Mouse (Mus musculus) hindbrain, embryonic 15.5 days (tissue): ENCODE results near the gene Klk1b3. TPM values are rescaled to one million over a fixed set of nuclear protein-coding genes. Genes with fewer than 3 reads are reported as not detected.
"Not testable (repeated sequence)": the region's sequence is repeated elsewhere in the genome, so short reads cannot be mapped to it uniquely, and the experiment has no call there.

Experiments
- ATAC-seq: fragments of 200-750 bp; cut with Nextera tagmentation; 2 replicates; pipeline ENCODE4 v1.8.0; 2017; ENCODE audit warnings: low read depth, moderate number of reproducible peaks, moderate TSS enrichment; ENCODE audit not compliant: low FRiP score
- H3K27ac ChIP-seq: fragments of 300-500 bp; sonication (generic); replicated peaks from 2 replicates; pipeline ENCODE4 v1.5.1; 2015; ENCODE audit warnings: mild to moderate bottlenecking, inconsistent platforms
- H3K27me3 ChIP-seq: fragments of 300-500 bp; sonication (generic); 2 replicates; pipeline ENCODE4 v1.6.1; 2015; ENCODE audit warnings: control low read depth, inconsistent platforms
- H3K36me3 ChIP-seq: fragments of 300-500 bp; sonication (generic); 2 replicates; pipeline ENCODE4 v1.6.1; 2015; ENCODE audit warnings: control low read depth, inconsistent platforms
- H3K4me1 ChIP-seq: fragments of 300-500 bp; sonication (generic); replicated peaks from 2 replicates; pipeline ENCODE4 v1.6.1; 2015; ENCODE audit warnings: control low read depth, inconsistent platforms
- H3K4me2 ChIP-seq: fragments of 300-500 bp; sonication (generic); 2 replicates; pipeline ENCODE4 v1.6.1; 2015; ENCODE audit warnings: moderate library complexity, mild to moderate bottlenecking, inconsistent platforms
- H3K4me3 ChIP-seq: fragments of 300-500 bp; sonication (generic); 2 replicates; pipeline ENCODE4 v1.5.1; 2015; ENCODE audit warnings: mild to moderate bottlenecking, inconsistent platforms
- H3K9ac ChIP-seq: fragments of 300-500 bp; sonication (generic); 2 replicates; pipeline ENCODE4 v1.6.1; 2015; ENCODE audit warnings: inconsistent platforms
- H3K9me3 ChIP-seq: fragments of 300-500 bp; sonication (generic); 2 replicates; pipeline ENCODE4 v1.6.1; 2016; ENCODE audit warnings: control low read depth, inconsistent platforms
- WGBS: fragments of 180-500 bp; shearing (Covaris S2); methylation state at CpG from one replicate; pipeline ENCODE4 v1.1.7; 2015; 5-methylcytosine and 5-hydroxymethylcytosine counted together
- polyA plus RNA-seq: library from polyadenylated mRNA; unstranded; fragments of >200 nt; fragmentation: Nextera tagmentation; extraction: Ambion mirVana; gene quantifications from 2 replicates; pipeline ENCODE4 v1.2.1, GENCODE M21; 2015

Gene Klk1b3
- polyA plus RNA-seq: not detected in 2 replicates

DNA sequence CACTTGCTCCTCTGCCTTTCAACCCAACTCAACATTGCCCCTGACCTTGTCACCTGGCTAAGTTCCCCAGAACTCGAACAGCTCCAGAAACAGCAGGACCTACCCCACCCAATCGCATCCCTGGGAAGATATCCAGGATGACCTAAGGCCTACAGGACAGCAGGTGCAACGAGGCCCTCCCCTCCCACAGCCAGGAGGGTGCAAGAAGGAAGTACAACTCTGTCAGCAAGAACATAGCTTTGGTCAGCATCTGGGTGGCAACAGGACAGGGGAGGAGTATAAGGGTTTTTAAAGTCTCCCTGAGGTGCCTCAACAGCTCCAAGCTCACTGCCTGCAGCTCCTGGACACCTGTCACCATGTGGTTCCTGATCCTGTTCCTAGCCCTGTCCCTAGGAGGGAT, at the start of gene Klk1b3:
Gene Klk1b3 (plus strand): TSS at position 301 of the 400 bp plus-strand sequence.
- no peak within 1 kb of the TSS for H3K4me2 ChIP-seq
- no peaks in the 10 kb centered on the region for H3K27me3 ChIP-seq
- no peak within 1 kb of the TSS for H3K27ac ChIP-seq
- H3K9ac ChIP-seq: no peak within 1 kb of the TSS
- H3K9me3 ChIP-seq: no peaks in the 10 kb centered on the region
- no peaks in the 10 kb centered on the region for H3K4me1 ChIP-seq
- no peaks in the 10 kb centered on the region for H3K36me3 ChIP-seq
- 63% methylated on average over 3 of the region's 3 CpGs for WGBS
- ATAC-seq: no peak
- no peak within 1 kb of the TSS for H3K4me3 ChIP-seq

- Histone ChIP-seq H3K9ac (no peak overlapping the region), H3K36me3 (no peaks in the 10 kb centered on the region), H3K4me2 (no peak overlapping the region), H3K4me1 (no peaks in the 10 kb centered on the region), H3K9me3 (no peaks in the 10 kb centered on the region), H3K27me3 (no peaks in the 10 kb centered on the region), H3K4me3 (no peak overlapping the region), H3K27ac (no peak overlapping the region)
- 44% methylated on average over 9 of the region's 9 CpGs for WGBS
- ATAC-seq: no peak
Observed at GRCm38 (mm10) chr7:44179299-44180045, 18.5 kb upstream of the Klk1b3 start.

DNA sequence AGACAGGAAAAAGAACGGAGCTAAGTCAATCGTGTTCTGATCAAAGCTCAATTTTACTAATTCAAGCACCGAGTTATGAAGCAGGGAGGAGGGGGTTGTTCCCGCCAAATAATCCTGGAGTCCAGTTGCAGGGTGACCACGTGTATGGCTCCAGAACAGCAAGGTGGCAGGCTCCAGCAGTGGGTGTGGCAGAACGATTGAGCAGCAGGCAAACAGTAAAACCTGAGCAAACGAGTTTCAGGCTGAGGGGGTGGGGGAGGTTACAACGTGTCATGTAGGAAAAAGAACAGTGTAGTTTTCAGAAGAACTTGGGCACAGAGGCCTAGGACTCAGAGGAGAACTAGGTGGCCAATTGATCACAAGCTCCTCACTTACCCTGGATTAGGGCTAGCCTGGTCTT, 11.5 kb upstream of the Klk1b3 start:
- WGBS: 75% methylated on average over 8 of the region's 8 CpGs
- not testable (repeated sequence) for ATAC-seq

GRCm38 (mm10) chr7:44187936-44188335, 10.1 kb upstream of the Klk1b3 start, which contains the start of gene Klk1b24:
Klk1b24 (plus strand) TSS chr7:44188236.
- H3K36me3 ChIP-seq, H3K4me2 ChIP-seq, H3K4me1 ChIP-seq, H3K27me3 ChIP-seq, H3K9ac ChIP-seq, H3K4me3 ChIP-seq, H3K9me3 ChIP-seq, ATAC-seq, H3K27ac ChIP-seq: not testable (repeated sequence)

More for the DNA sequence above, 11.5 kb upstream of the Klk1b3 start:
- H3K27me3 ChIP-seq, H3K9ac ChIP-seq, H3K4me3 ChIP-seq, H3K9me3 ChIP-seq, H3K36me3 ChIP-seq, H3K27ac ChIP-seq, H3K4me2 ChIP-seq, H3K4me1 ChIP-seq: not testable (repeated sequence)

- H3K9ac ChIP-seq, H3K9me3 ChIP-seq, H3K4me1 ChIP-seq, H3K27me3 ChIP-seq, H3K27ac ChIP-seq, H3K4me2 ChIP-seq, ATAC-seq, H3K36me3 ChIP-seq, H3K4me3 ChIP-seq: not testable (repeated sequence)
- 88% methylated on average over 1 of the region's 1 CpGs for WGBS
Observed at GRCm38 (mm10) chr7:44193466-44193865, 4.5 kb upstream of the Klk1b3 start.

DNA sequence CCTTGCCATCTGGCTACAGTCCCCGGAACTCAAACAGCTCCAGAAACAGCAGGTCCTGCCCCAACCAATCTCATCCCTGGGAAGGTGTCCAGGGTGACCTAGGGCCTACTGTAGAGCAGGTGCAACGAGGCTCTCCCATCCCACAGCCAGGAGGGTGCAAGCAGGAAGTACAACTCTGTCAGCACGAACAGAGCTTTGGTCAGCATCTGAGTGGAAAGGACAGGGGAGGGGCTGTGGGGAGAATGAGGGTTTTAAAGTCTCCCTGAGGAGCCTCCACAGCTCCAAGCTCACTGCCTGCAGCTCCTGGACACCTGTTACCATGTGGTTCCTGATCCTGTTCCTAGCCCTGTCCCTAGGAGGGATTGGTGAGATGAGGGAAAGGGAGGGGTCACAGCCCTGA, 9.1 kb downstream of the Klk1b3 start, which contains the start of gene Klk1b4:
Gene Klk1b4 (plus strand): TSS at position 301 of the 400 bp plus-strand sequence.
- 60% methylated on average over 3 of the region's 3 CpGs for WGBS
- not testable (repeated sequence) for H3K9ac ChIP-seq, ATAC-seq, H3K4me2 ChIP-seq, H3K36me3 ChIP-seq, H3K4me3 ChIP-seq, H3K4me1 ChIP-seq, H3K27ac ChIP-seq, H3K9me3 ChIP-seq, H3K27me3 ChIP-seq

- no peaks in the 10 kb centered on the region for H3K9me3 ChIP-seq
- no peaks in the 10 kb centered on the region for H3K36me3 ChIP-seq
- no peak overlapping the region for H3K4me2 ChIP-seq
- H3K27ac ChIP-seq: no peak overlapping the region
- H3K4me3 ChIP-seq: no peak overlapping the region
- 77% methylated on average over 3 of the region's 3 CpGs for WGBS
- ATAC-seq: no peak
- H3K9ac ChIP-seq: no peak overlapping the region
- no peaks in the 10 kb centered on the region for H3K4me1 ChIP-seq
- no peaks in the 10 kb centered on the region for H3K27me3 ChIP-seq
Observed at GRCm38 (mm10) chr7:44208307-44208706, 10.3 kb downstream of the Klk1b3 start.

GRCm38 (mm10) chr7:44215645-44216044, 17.7 kb downstream of the Klk1b3 start, which contains the start of gene Klk1b5:
Klk1b5 (plus strand) TSS chr7:44215945.
- Histone ChIP-seq H3K36me3 (no peaks in the 10 kb centered on the region), H3K9me3 (no peaks in the 10 kb centered on the region), H3K27me3 (no peaks in the 10 kb centered on the region), H3K9ac (no peak within 1 kb of the TSS), H3K4me3 (no peak within 1 kb of the TSS), H3K27ac (no peak within 1 kb of the TSS), H3K4me2 (no peak within 1 kb of the TSS), H3K4me1 (no peaks in the 10 kb centered on the region)
- 97% methylated on average over 1 of the region's 1 CpGs for WGBS
- ATAC-seq: no peak

DNA sequence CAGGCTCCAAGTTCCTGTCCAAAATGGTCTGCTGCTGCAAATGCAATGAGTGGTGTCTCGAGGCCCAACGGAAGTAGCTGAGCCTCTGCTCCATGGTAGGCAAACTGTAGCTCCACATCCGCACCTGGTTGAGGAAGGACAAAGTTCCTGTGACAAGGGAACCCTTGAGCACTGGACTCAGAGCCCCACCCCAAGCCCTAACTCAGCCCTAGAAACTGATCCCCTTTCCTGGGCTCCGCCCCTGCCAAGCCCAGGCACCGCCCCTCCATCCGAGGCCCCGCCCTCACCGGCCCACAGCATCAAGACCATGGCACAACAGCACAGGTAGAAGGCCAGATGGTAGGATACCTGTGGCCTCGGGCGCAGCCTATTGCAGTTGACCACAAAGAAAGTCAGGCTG, 23.6 kb downstream of the Klk1b3 start:
- H3K9me3 ChIP-seq, H3K4me3 ChIP-seq, ATAC-seq, H3K27ac ChIP-seq, H3K27me3 ChIP-seq, H3K36me3 ChIP-seq, H3K9ac ChIP-seq, H3K4me1 ChIP-seq, H3K4me2 ChIP-seq: not testable (repeated sequence)
- 78% methylated on average over 10 of the region's 10 CpGs for WGBS

DNA sequence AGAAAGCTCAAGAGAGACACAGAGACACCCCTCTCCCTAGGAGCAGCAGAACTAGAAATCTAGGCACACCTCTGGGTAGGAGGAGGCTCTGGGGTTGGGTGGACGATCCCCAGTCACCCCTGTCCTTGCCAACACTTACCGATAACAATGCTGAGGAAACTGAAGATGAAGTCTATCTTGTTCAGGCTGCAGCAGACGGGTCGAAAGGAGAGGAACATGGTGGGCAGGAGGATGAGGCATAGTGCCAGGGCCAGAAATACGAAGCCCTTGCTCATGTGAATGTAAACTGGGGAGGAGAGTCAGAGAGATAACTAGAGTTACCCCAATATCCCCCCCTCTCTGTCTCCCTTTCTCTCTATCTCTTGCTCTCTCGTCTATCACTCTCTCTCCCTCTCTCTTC, 24.3 kb downstream of the Klk1b3 start:
- not testable (repeated sequence) for H3K4me1 ChIP-seq, H3K9me3 ChIP-seq, H3K36me3 ChIP-seq, H3K27ac ChIP-seq, ATAC-seq, H3K4me3 ChIP-seq, H3K4me2 ChIP-seq, H3K27me3 ChIP-seq, H3K9ac ChIP-seq
- 77% methylated on average over 6 of the region's 6 CpGs for WGBS

DNA sequence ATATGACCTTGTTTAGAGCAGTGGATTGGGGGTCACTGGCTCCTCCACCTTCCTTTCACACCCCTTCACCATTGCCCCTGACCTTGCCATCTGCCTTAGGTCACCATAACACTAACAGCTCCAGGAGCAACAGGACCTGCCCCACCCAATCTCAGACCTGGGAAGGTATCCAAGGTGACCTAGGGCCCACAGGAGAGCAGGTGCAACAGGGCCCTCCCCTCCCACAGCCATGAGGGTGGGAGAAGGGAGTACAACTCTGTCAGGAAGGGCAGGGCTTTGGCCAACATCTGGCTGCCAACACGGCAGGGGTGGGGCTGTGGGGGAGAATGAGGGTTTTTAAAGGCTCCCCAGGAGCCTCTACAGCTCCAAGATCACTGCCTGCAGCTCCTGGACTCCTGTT, 27.1 kb downstream of the Klk1b3 start, which contains the start of gene Klk1:
Gene Klk1 (plus strand): TSS at position 285 of the 400 bp plus-strand sequence.
- H3K9me3 ChIP-seq: no peaks in the 10 kb centered on the region
- H3K9ac ChIP-seq: no peak within 1 kb of the TSS
- H3K27me3 ChIP-seq: no peaks in the 10 kb centered on the region
- no peak within 1 kb of the TSS for H3K27ac ChIP-seq
- H3K4me1 ChIP-seq: no peaks in the 10 kb centered on the region
- H3K4me2 ChIP-seq: no peak within 1 kb of the TSS
- no peak within 1 kb of the TSS for H3K4me3 ChIP-seq
- H3K36me3 ChIP-seq: no peaks in the 10 kb centered on the region
- ATAC-seq: no peak
- WGBS: 43% methylated on average over 1 of the region's 1 CpGs

GRCm38 (mm10) chr7:44235909-44236308, 37.9 kb downstream of the Klk1b3 start, which contains the start of gene Gm36864:
Gm36864 (plus strand) TSS chr7:44236177.
- Histone ChIP-seq H3K27ac (no peak within 1 kb of the TSS), H3K4me2 (no peak within 1 kb of the TSS), H3K36me3 (no peaks in the 10 kb centered on the region), H3K4me3 (no peak within 1 kb of the TSS), H3K9me3 (no peaks in the 10 kb centered on the region), H3K9ac (no peak within 1 kb of the TSS), H3K27me3 (no peaks in the 10 kb centered on the region), H3K4me1 (no peaks in the 10 kb centered on the region)
- no peak for ATAC-seq
- 88% methylated on average over 3 of the region's 3 CpGs for WGBS

- no peaks in the 10 kb centered on the region for H3K4me1 ChIP-seq
Observed at GRCm38 (mm10) chr7:44239913-44240312, 41.9 kb downstream of the Klk1b3 start.

More at GRCm38 (mm10) chr7:44239913-44240312, 41.9 kb downstream of the Klk1b3 start:
- Histone ChIP-seq H3K4me3 (no peak overlapping the region), H3K4me2 (no peak overlapping the region), H3K27ac (no peak overlapping the region), H3K9me3 (no peaks in the 10 kb centered on the region), H3K36me3 (no peaks in the 10 kb centered on the region), H3K9ac (no peak overlapping the region), H3K27me3 (no peaks in the 10 kb centered on the region)
- WGBS: 58% methylated on average over 2 of the region's 2 CpGs
- no peak for ATAC-seq
